Mouse (Mus musculus): Measurements from ENCODE around the gene Pld1.

DNA sequence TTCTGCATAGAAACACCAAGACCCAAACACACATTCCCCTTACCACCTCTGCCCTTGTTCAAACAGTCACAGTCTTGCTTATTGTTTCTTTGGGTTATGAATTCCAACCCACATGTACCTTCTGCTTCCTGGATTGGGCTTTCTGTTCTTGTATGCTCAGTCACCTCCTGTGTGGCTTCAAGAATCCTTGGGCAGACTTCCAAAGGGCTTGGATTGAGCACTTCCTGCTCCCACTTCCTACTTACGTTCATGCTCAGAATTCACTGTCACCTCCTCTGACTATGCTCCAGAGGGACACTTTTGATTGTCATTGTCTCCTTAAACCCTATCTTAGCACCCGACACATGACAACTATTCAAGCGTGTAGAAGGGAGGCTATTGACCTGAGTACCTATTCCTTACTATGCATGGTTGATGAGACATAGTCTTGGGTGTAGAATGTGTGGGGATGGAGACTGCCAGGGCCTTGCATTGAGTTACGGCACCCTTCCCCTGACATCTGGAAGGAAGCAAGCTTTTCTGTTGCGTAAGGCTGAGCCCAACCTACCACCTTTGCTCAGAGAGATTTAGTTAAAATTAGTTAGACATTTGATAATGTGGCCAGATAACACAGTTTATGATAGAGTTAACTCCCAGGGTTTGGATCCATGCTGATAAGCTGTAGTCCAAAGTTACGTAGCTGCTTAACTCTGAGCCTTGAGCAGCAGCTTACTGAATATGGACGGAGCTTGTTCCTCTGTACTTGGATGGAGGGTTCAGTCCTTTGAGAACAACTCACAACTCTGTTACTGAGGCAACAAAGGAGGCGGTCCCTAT, 55.9 kb downstream of the Pld1 start:
- TF ChIP-seq CTCF (conservative IDR thresholded peaks at IDR 0.05; ENCODE audit: low read length) (no peak), NANOG (IDR thresholded peaks at IDR 0.05; ENCODE audit: borderline replicate concordance, low read length) (no peak)
